Mouse (Mus musculus): ENCODE results near the gene Snx25. TPM values are rescaled to one million over a fixed set of nuclear protein-coding genes. Genes with fewer than 3 reads are reported as not detected.

Snx25 gene
- polyA plus RNA-seq, 1 experiment: 0.38 TPM

GRCm38 (mm10) chr8:46153042-46153441, 1.1 kb upstream of the Snx25 start:
- peak overlapping the region; percentile 80 for H3K4me3 ChIP-seq (replicated peaks)
- no peaks in the 10 kb centered on the region for H3K36me3 ChIP-seq (ENCODE audit: control insufficient read depth)
- peaks cover 1% of the 10 kb centered on the region for H3K9me3 ChIP-seq (ENCODE audit: control insufficient read depth, low read length)
- peaks cover 40% of the 10 kb centered on the region for H3K27me3 ChIP-seq (ENCODE audit: control insufficient read depth)
- H3K4me1 ChIP-seq (ENCODE audit: control insufficient read depth): peaks cover 21% of the 10 kb centered on the region
- TF ChIP-seq TAL1 (IDR thresholded peaks at IDR 0.05; ENCODE audit: low read length): no peak
- no peak for TF ChIP-seq GATA1 (IDR thresholded peaks at IDR 0.05; ENCODE audit: low read length)

- H3K4me3 ChIP-seq (replicated peaks): peak within 1 kb of the TSS; percentile 80
- peaks cover 21% of the 10 kb centered on the region for H3K4me1 ChIP-seq (ENCODE audit: control insufficient read depth)
- no peaks in the 10 kb centered on the region for H3K9me3 ChIP-seq (ENCODE audit: control insufficient read depth, low read length)
- H3K36me3 ChIP-seq (ENCODE audit: control insufficient read depth): no peaks in the 10 kb centered on the region
- H3K27me3 ChIP-seq (ENCODE audit: control insufficient read depth): peaks cover 40% of the 10 kb centered on the region
- no peak for TF ChIP-seq GATA1 (IDR thresholded peaks at IDR 0.05; ENCODE audit: low read length)
- no peak for TF ChIP-seq TAL1 (IDR thresholded peaks at IDR 0.05; ENCODE audit: low read length)
These were observed 527 bp downstream of the Snx25 start, which contains the start of gene Cfap97 for GRCm38 (mm10) chr8:46151202-46152062. Gene Cfap97 (plus strand): TSS chr8:46151771.

- Histone ChIP-seq H3K27me3 (ENCODE audit: control insufficient read depth) (peaks cover 35% of the 10 kb centered on the region), H3K9me3 (ENCODE audit: control insufficient read depth, low read length) (no peaks in the 10 kb centered on the region), H3K36me3 (ENCODE audit: control insufficient read depth) (no peaks in the 10 kb centered on the region), H3K4me1 (ENCODE audit: control insufficient read depth) (peaks cover 21% of the 10 kb centered on the region), H3K4me3 (replicated peaks) (no peak overlapping the region)
- TF ChIP-seq TAL1 (IDR thresholded peaks at IDR 0.05; ENCODE audit: low read length): no peak
- no peak for TF ChIP-seq GATA1 (IDR thresholded peaks at IDR 0.05; ENCODE audit: low read length)
These were observed 2.2 kb downstream of the Snx25 start for GRCm38 (mm10) chr8:46149782-46150181.

GRCm38 (mm10) chr8:46149306-46149705, 2.7 kb downstream of the Snx25 start:
- Histone ChIP-seq H3K4me3 (replicated peaks) (no peak overlapping the region), H3K9me3 (ENCODE audit: control insufficient read depth, low read length) (no peaks in the 10 kb centered on the region), H3K27me3 (ENCODE audit: control insufficient read depth) (peaks cover 31% of the 10 kb centered on the region), H3K36me3 (ENCODE audit: control insufficient read depth) (no peaks in the 10 kb centered on the region), H3K4me1 (ENCODE audit: control insufficient read depth) (peaks cover 22% of the 10 kb centered on the region)
- TF ChIP-seq TAL1 (IDR thresholded peaks at IDR 0.05; ENCODE audit: low read length) (no peak), GATA1 (IDR thresholded peaks at IDR 0.05; ENCODE audit: low read length) (no peak)

GRCm38 (mm10) chr8:46146173-46146572, 5.8 kb downstream of the Snx25 start:
- Histone ChIP-seq H3K4me1 (ENCODE audit: control insufficient read depth) (peaks cover 23% of the 10 kb centered on the region), H3K27me3 (ENCODE audit: control insufficient read depth) (peaks cover 7% of the 10 kb centered on the region), H3K9me3 (ENCODE audit: control insufficient read depth, low read length) (no peaks in the 10 kb centered on the region), H3K36me3 (ENCODE audit: control insufficient read depth) (no peaks in the 10 kb centered on the region), H3K4me3 (replicated peaks) (no peak overlapping the region)
- no peak for TF ChIP-seq TAL1 (IDR thresholded peaks at IDR 0.05; ENCODE audit: low read length)
- TF ChIP-seq GATA1 (IDR thresholded peaks at IDR 0.05; ENCODE audit: low read length): no peak

- H3K4me1 ChIP-seq (ENCODE audit: control insufficient read depth): peaks cover 19% of the 10 kb centered on the region
- no peaks in the 10 kb centered on the region for H3K36me3 ChIP-seq (ENCODE audit: control insufficient read depth)
- H3K9me3 ChIP-seq (ENCODE audit: control insufficient read depth, low read length): no peaks in the 10 kb centered on the region
- H3K27me3 ChIP-seq (ENCODE audit: control insufficient read depth): no peaks in the 10 kb centered on the region
- no peak for TF ChIP-seq TAL1 (IDR thresholded peaks at IDR 0.05; ENCODE audit: low read length)
- no peak for TF ChIP-seq GATA1 (IDR thresholded peaks at IDR 0.05; ENCODE audit: low read length)
- H3K4me3 ChIP-seq (replicated peaks): no peak overlapping the region
These were observed 8.0 kb downstream of the Snx25 start for GRCm38 (mm10) chr8:46143924-46144323.

GRCm38 (mm10) chr8:46143470-46143869, 8.5 kb downstream of the Snx25 start:
- no peaks in the 10 kb centered on the region for H3K36me3 ChIP-seq (ENCODE audit: control insufficient read depth)
- peaks cover 19% of the 10 kb centered on the region for H3K4me1 ChIP-seq (ENCODE audit: control insufficient read depth)
- H3K4me3 ChIP-seq (replicated peaks): no peak overlapping the region
- H3K27me3 ChIP-seq (ENCODE audit: control insufficient read depth): no peaks in the 10 kb centered on the region
- TF ChIP-seq TAL1 (IDR thresholded peaks at IDR 0.05; ENCODE audit: low read length) (no peak), GATA1 (IDR thresholded peaks at IDR 0.05; ENCODE audit: low read length) (no peak)
- H3K9me3 ChIP-seq (ENCODE audit: control insufficient read depth, low read length): no peaks in the 10 kb centered on the region

GRCm38 (mm10) chr8:46142498-46143081, 9.4 kb downstream of the Snx25 start:
- Histone ChIP-seq H3K9me3 (ENCODE audit: control insufficient read depth, low read length) (no peaks in the 10 kb centered on the region), H3K36me3 (ENCODE audit: control insufficient read depth) (no peaks in the 10 kb centered on the region), H3K27me3 (ENCODE audit: control insufficient read depth) (no peaks in the 10 kb centered on the region), H3K4me3 (replicated peaks) (no peak overlapping the region), H3K4me1 (ENCODE audit: control insufficient read depth) (peaks cover 19% of the 10 kb centered on the region)
- TF ChIP-seq GATA1 (IDR thresholded peaks at IDR 0.05; ENCODE audit: low read length): no peak

- no peak for TF ChIP-seq GATA1 (IDR thresholded peaks at IDR 0.05; ENCODE audit: low read length)
- Histone ChIP-seq H3K36me3 (ENCODE audit: control insufficient read depth) (no peaks in the 10 kb centered on the region), H3K9me3 (ENCODE audit: control insufficient read depth, low read length) (no peaks in the 10 kb centered on the region), H3K4me1 (ENCODE audit: control insufficient read depth) (peaks cover 19% of the 10 kb centered on the region), H3K4me3 (replicated peaks) (no peak overlapping the region), H3K27me3 (ENCODE audit: control insufficient read depth) (no peaks in the 10 kb centered on the region)
These were observed 10.3 kb downstream of the Snx25 start for GRCm38 (mm10) chr8:46141688-46142087.
